In the genomic region with DNA sequence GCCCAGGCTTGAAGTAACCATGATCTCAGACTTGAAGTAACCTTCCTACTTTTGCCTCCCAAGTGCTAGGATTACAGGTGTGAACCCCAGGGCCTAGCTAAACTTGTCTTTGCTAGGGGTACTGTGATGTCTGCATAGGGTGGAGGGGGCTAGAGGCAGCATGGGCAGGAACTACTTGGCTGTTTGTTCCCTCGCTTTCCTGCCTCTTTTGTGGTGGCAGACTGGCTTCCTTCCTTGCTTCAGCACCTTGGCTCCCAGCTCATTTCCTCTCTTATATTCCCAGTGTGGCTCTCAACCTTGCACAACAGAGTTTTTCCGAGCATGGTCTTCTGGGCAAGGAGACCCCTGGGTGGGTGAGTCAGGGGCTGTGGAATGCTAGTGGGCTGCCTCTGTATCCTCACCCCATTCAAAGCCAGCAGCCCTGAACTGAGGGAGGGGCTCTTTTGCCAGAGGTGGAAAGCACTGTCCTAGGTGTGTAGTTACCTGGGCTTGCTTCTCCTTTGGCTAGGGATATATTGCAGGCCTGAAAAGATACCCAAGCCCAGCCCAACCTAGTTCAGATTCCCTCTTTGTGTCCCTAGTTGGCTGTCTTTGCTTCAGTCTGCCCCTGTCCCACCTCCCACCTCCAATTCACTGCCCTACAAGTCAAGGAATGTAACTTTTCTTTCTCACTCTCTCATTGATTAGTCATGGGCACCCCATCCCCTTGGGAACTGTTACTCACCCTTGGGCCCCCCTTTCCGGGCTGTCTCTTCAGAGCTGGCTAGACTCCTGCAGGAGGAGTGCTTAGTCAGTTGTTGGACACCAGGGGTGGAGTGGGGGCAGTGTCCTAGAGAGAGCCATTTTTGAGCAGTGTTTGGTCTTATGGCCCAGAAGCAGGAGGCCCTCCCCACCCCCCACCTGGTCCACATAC, we compare ENCODE assay signal across 13 mouse cellular contexts. TPM values are rescaled to one million over a fixed set of nuclear protein-coding genes. Genes with fewer than 3 reads are reported as not detected.
DNase-seq lines count a peak whose midpoint lies in the region; ATAC-seq lines count a peak whose summit lies in the region.
"Had no signal": no experiment of that assay in that cellular context is flagged by ENCODE, and none has a peak within 500 bp of the region (broad histone marks: within the 10 kb centered on the region; RNA-seq: fewer than 3 reads in every experiment).

No protein-coding gene starts in this region.

- H3K4me2 ChIP-seq in heart, embryonic 12.5 days, result 0 out of 2 replicates have a peak overlapping the region, but pooled peaks have one; percentile 16
- no peak overlapping the region for H3K4me2 ChIP-seq in heart, embryonic 15.5 days
- H3K4me2 ChIP-seq in stomach, embryonic 16.5 days (ENCODE audit: low read depth, low read length), result 0 out of 2 replicates have a peak overlapping the region, but pooled peaks have one; percentile 16
- H3K4me2 ChIP-seq: hindbrain, embryonic 15.5 days had no signal

- no peaks in the 10 kb centered on the region for H3K36me3 ChIP-seq in heart, embryonic 12.5 days
- H3K36me3 ChIP-seq in heart, embryonic 15.5 days, result no peaks in the 10 kb centered on the region
- H3K36me3 ChIP-seq in stomach, embryonic 16.5 days (ENCODE audit: control insufficient read depth, insufficient read depth, low read length), result no peaks in the 10 kb centered on the region
- H3K36me3 ChIP-seq: hindbrain, embryonic 15.5 days had no signal

- peak; percentile 16; the same call in 1 of the 2 replicates for ATAC-seq in heart, embryonic 12.5 days (ENCODE audit: insufficient number of reproducible peaks, low FRiP score)
- no peak for ATAC-seq in heart, embryonic 15.5 days (replicated peaks; ENCODE audit: insufficient number of reproducible peaks, insufficient read depth, low FRiP score, low read depth)
- peak; percentile 54; the same call in 1 of the 2 replicates for ATAC-seq in stomach, embryonic 16.5 days (ENCODE audit: insufficient read depth, low FRiP score)
- ATAC-seq: forebrain, embryonic 14.5 days had no signal

- H3K9ac ChIP-seq in heart, embryonic 12.5 days, result peak overlapping the region; percentile 37; the same call in 1 of the 2 replicates
- H3K9ac ChIP-seq in heart, embryonic 15.5 days, result no peak overlapping the region
- peak overlapping the region; percentile 4; the same call in 1 of the 2 replicates for H3K9ac ChIP-seq in stomach, embryonic 16.5 days (ENCODE audit: low read length)
- H3K9ac ChIP-seq: hindbrain, embryonic 15.5 days had no signal

- H3K9me3 ChIP-seq in heart, embryonic 12.5 days (replicated peaks), result no peaks in the 10 kb centered on the region
- no peaks in the 10 kb centered on the region for H3K9me3 ChIP-seq in heart, embryonic 15.5 days (replicated peaks)
- no peaks in the 10 kb centered on the region for H3K9me3 ChIP-seq in stomach, embryonic 16.5 days (replicated peaks; ENCODE audit: control insufficient read depth, low read length)
- H3K9me3 ChIP-seq: hindbrain, embryonic 15.5 days had no signal

- H3K27me3 ChIP-seq in heart, embryonic 12.5 days (replicated peaks), result no peaks in the 10 kb centered on the region
- no peaks in the 10 kb centered on the region for H3K27me3 ChIP-seq in heart, embryonic 15.5 days
- no peaks in the 10 kb centered on the region for H3K27me3 ChIP-seq in stomach, embryonic 16.5 days (ENCODE audit: control insufficient read depth, insufficient read depth, low read length)
- H3K27me3 ChIP-seq: hindbrain, embryonic 15.5 days had no signal

- H3K27ac ChIP-seq in heart, embryonic 12.5 days (ENCODE audit: poor library complexity, severe bottlenecking), result peak overlapping the region; percentile 61
- H3K27ac ChIP-seq in heart, embryonic 15.5 days, result peak overlapping the region; percentile 64
- peak overlapping the region; percentile 78 for H3K27ac ChIP-seq in stomach, embryonic 16.5 days (ENCODE audit: low read length)
- H3K27ac ChIP-seq: hindbrain, embryonic 15.5 days; left cerebral cortex, adult 2 months had no signal

- no peak for DNase-seq in heart, adult 8-10 months (ENCODE audit: low spot score)
- peak; percentile 18 to 47 for DNase-seq in lung, postnatal 4 days
- no peak for DNase-seq in lung, adult 18-20 months
- DNase-seq in cerebellum, adult 11 months, result no peak
- no peak for DNase-seq in right cerebral cortex, postnatal 10 days (ENCODE audit: low spot score in 2 of 2)

- H3K4me1 ChIP-seq in heart, embryonic 12.5 days (replicated peaks), result peaks cover 49% of the 10 kb centered on the region
- H3K4me1 ChIP-seq in heart, embryonic 15.5 days (replicated peaks), result peaks cover 42% of the 10 kb centered on the region
- H3K4me1 ChIP-seq in stomach, embryonic 16.5 days (ENCODE audit: control insufficient read depth, insufficient read depth, low read length), result peaks cover 19% of the 10 kb centered on the region

- no peak overlapping the region for H3K4me3 ChIP-seq in heart, embryonic 12.5 days
- H3K4me3 ChIP-seq in heart, embryonic 15.5 days, result no peak overlapping the region
- no peak overlapping the region for H3K4me3 ChIP-seq in stomach, embryonic 16.5 days (replicated peaks; ENCODE audit: low read length)
- H3K4me3 ChIP-seq: hindbrain, embryonic 15.5 days; left cerebral cortex, adult 2 months had no signal

- 68% methylated on average over 3 of the region's 3 CpGs for whole genome bisulfite sequencing in heart, embryonic 12.5 days
- WGBS in heart, embryonic 15.5 days, result 53% methylated on average over 3 of the region's 3 CpGs
- WGBS in stomach, embryonic 16.5 days, result 70% methylated on average over 3 of the region's 3 CpGs

RNA-seq across cellular contexts. Expression of gene Itga5, which starts 11.4 kb away (rescaled TPM):
- 111 and 115 TPM in 2 replicates for polyA plus RNA-seq in heart, embryonic 12.5 days (2016; fragmentation: Nextera tagmentation; extraction: Ambion mirVana)
- 10 to 100 TPM; 27.8 to 40.2 (median 33.7) TPM for total RNA-seq in heart, adult 8-10 months (2022)
- polyA plus RNA-seq in heart, embryonic 15.5 days (2015; fragmentation: Nextera tagmentation; extraction: Ambion mirVana), result 62.4 and 70.8 TPM in 2 replicates
- 58.9 and 59.0 TPM in 2 replicates for polyA plus RNA-seq in stomach, embryonic 16.5 days (2015; fragmentation: Nextera tagmentation; extraction: Ambion mirVana)

RNA-seq across cellular contexts. Expression of gene Zfp385a, which starts 38.1 kb away (rescaled TPM):
- polyA plus RNA-seq in heart, embryonic 12.5 days (2016; fragmentation: Nextera tagmentation; extraction: Ambion mirVana), result 9.2 and 10.3 TPM in 2 replicates
- 1 to 10 TPM; 6.7 to 9.5 (median 8.8) TPM for total RNA-seq in heart, adult 8-10 months (2022)
- polyA plus RNA-seq in heart, embryonic 15.5 days (2015; fragmentation: Nextera tagmentation; extraction: Ambion mirVana), result 5.9 and 10.5 TPM in 2 replicates
- polyA plus RNA-seq in stomach, embryonic 16.5 days (2015; fragmentation: Nextera tagmentation; extraction: Ambion mirVana), result 6.9 and 7.0 TPM in 2 replicates

RNA-seq across cellular contexts. Expression of gene Gtsf1, which starts 52.3 kb away (rescaled TPM):
- 59.5 and 62.3 TPM in 2 replicates for polyA plus RNA-seq in heart, embryonic 12.5 days (2016; fragmentation: Nextera tagmentation; extraction: Ambion mirVana)
- under 1 TPM in 2 of 4 experiments, not detected in 2; 0.37 to 0.54 TPM for total RNA-seq in heart, adult 8-10 months (2022)
- polyA plus RNA-seq in heart, embryonic 15.5 days (2015; fragmentation: Nextera tagmentation; extraction: Ambion mirVana), result 28.5 and 32.6 TPM in 2 replicates
- not detected in 2 replicates for polyA plus RNA-seq in stomach, embryonic 16.5 days (2015; fragmentation: Nextera tagmentation; extraction: Ambion mirVana)
- total RNA-seq: left cerebral cortex, adult 2 months; megakaryocyte-erythroid progenitor cell, adult 5-6 weeks; neutrophil, adult 5-6 weeks had no signal
- polyA plus RNA-seq: forebrain, embryonic 14.5 days; hindbrain, embryonic 15.5 days had no signal

Comparison
In these comparisons a context has a peak if more than half of its experiments do, and no peak if none do; other contexts are left out.
1. DNase-seq: peak in lung, postnatal 4 days (2 of 2); none in heart, adult 8-10 months (single experiment), lung, adult 18-20 months (0 of 2), cerebellum, adult 11 months (single experiment) and right cerebral cortex, postnatal 10 days (0 of 2).
2. RNA of gene Gtsf1, which starts 52.3 kb away (polyA plus RNA-seq): 59.5 to 62.3 TPM in heart, embryonic 12.5 days and 28.5 to 32.6 TPM in heart, embryonic 15.5 days; not detected in stomach, embryonic 16.5 days; every median in the first group is over 10 times any median in the second.
3. Peak in every context shown above with its lines, with median percentiles within 50 percentile points of each other: H3K27ac ChIP-seq.